Mouse (Mus musculus): ENCODE data around the gene Efnb2.

Gene Efnb2

DNA sequence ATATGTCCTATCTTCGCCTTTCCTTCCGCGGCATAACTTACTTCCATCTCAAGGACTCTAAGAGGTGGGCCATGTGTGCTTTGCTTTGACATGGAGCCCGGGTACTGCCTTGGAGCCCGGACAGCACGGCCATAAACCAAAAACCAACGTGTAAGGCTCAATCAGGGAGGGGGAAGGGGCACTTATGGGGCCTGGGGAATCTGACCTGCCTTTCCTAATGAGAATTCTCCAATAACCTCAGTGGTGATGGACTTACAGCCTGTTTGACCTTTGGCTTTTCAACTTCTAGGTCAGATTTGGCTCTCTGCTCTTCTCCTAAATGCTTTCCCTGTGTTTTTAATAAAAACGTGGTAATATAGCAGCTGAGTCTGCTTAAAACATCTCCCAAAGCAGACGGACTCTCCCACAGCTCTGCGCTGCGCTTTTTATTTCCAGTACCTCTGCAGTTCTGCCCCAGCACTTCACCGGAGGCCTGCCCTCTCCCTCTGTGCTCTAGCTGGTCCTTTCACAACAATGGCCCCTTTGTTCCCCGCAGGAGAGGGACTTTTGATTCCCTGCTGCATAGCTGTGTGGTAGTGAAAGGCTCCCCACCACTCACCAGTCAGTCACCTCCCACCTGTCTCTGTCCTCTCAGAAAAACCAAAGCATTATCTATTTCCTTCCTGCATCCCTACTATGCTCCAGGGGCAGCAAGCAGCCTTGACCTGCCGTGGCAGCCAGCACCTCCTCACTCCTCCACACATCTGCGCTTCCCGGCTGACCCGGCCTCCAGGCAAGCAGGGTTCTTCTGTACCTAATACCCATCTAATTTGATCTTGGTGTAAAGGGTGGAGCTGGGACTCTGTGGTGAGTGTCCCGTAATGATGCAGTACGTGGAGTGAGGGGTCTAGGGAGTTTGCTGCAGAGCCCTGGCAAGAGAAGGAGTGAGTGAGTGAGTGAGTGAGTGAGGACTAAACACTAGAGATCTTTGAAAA lies 41.5 kb downstream of the Efnb2 start:
- in situ Hi-C loops (cut with MboI, MseI): no loop called here

- in situ Hi-C loops (cut with MboI, MseI): no loop called here
Measured at GRCm38 (mm10) chr8:8613844-8614243, 47.2 kb downstream of the Efnb2 start.

- in situ Hi-C loops (cut with MboI, MseI): no loop called here
Measured at GRCm38 (mm10) chr8:8611928-8612327, 49.1 kb downstream of the Efnb2 start.

GRCm38 (mm10) chr8:8609791-8610190 lies 51.3 kb downstream of the Efnb2 start:
- in situ Hi-C loops (cut with MboI, MseI): no loop called here

DNA sequence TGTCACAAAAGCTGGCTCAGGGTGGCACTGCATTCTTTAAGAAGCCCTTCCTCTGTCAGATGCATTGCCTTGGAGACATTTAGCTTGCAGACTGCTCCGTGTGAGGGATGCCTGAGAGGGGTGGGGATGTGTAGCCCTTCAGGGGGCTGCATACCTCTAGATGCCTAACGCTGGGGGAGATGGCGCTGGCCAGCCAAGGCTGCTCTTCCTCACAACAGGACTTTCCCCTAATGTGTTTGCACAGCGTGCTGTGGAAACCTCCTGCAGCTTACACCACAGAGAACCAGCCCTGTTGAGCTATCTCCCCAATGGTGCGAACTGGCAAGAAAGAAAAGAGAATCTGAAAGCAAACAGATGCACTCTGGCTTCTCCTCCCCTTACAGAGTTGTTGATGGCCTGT lies 51.9 kb downstream of the Efnb2 start:
- in situ Hi-C loops (cut with MboI, MseI): no loop called here

DNA sequence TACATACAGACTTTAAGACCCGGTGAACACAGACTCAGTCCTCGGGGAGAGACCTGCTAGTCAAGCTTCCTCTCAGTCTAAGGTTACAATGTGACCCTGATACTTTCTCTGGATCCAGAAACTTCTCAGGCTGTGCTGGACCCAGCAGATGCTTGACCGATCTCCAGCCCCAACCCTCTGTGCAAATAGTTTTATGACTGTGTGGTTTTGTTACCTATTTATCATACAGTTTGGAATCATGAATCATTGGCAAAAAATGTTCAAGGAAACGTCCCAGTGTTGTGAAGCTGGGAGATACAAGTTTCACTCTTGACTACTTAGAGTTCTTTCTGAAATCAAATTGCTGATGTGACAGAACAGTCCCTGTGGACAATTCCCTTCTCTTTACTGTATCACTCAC lies 55.4 kb downstream of the Efnb2 start:
- in situ Hi-C loops (cut with MboI, MseI): no loop called here

DNA sequence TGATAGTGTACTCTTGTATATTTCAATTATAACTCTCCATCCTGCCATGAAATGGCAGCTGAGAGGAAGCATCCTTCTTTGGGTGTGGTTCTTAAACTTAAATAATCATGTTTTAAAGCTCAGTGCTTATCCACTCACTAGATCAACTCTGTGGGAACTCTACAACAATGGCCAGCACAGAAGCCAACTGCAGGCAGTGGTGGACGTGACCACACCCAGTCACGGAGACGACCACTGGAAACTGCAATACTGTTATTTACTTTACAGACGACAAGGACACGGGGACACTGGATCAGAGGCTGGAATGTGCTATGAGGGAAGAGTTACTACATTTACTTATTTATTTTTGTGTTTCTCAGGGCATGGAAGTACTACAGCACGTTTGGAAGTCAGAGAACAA lies 57.2 kb downstream of the Efnb2 start:
- in situ Hi-C loops (cut with MboI, MseI): no loop called here

- in situ Hi-C loops (cut with MboI, MseI): no loop called here
Measured at GRCm38 (mm10) chr8:8602616-8603461, 58.2 kb downstream of the Efnb2 start.

- in situ Hi-C loops (cut with MboI, MseI): no loop called here
Measured at GRCm38 (mm10) chr8:8599931-8600330, 61.1 kb downstream of the Efnb2 start.

- in situ Hi-C loops (cut with MboI, MseI): no loop called here
Measured at GRCm38 (mm10) chr8:8597434-8597833, 63.6 kb downstream of the Efnb2 start.

GRCm38 (mm10) chr8:8595831-8596611 lies 65.0 kb downstream of the Efnb2 start:
- in situ Hi-C loops (cut with MboI, MseI): no loop called here

DNA sequence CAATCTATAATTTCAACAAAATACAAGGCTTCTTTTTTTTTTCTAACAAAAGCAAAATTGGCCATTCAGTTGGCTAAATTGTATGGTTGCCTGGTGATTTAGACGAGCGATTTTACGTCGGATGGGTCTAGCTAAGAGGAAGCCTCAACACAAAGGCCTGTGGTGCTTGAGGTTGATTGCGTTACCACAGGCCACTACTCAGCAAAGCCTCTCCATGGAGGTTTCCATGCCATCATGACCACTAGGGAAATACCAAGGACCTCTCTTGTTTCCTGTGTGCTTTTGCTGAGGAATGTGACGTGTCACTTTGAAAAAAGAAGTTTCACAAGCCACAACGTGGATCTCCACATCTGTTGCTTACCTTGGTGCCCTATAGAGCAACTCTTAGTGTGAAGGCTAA lies 67.2 kb downstream of the Efnb2 start:
- in situ Hi-C loops (cut with MboI, MseI): no loop called here

GRCm38 (mm10) chr8:8593371-8593770 lies 67.7 kb downstream of the Efnb2 start:
- in situ Hi-C loops (cut with MboI, MseI): no loop called here

DNA sequence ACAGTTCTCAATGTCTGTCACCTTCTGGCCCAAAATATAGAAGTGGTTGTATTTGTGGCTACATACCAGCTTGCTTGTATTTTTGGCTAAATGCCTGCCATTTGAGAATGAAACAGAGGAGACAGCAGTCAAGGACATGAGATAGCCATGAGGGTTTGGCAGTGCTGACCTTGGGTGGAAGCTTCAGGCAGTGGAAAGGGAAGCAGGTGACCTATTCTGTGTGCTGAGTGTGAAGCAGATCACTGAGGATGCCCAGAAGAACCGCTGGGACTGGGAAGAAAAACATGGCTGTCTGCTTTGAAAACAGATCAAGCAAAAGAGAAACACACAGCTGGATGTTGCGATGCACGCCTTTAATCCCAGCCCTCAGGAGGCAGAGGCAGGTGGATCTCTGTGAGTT lies 68.7 kb downstream of the Efnb2 start:
- in situ Hi-C loops (cut with MboI, MseI): no loop called here

- in situ Hi-C loops (cut with MboI, MseI): no loop called here
Measured at GRCm38 (mm10) chr8:8583981-8584377, 77.1 kb downstream of the Efnb2 start.

- in situ Hi-C loops (cut with MboI, MseI): no loop called here
Measured at GRCm38 (mm10) chr8:8583290-8583980, 77.6 kb downstream of the Efnb2 start.

DNA sequence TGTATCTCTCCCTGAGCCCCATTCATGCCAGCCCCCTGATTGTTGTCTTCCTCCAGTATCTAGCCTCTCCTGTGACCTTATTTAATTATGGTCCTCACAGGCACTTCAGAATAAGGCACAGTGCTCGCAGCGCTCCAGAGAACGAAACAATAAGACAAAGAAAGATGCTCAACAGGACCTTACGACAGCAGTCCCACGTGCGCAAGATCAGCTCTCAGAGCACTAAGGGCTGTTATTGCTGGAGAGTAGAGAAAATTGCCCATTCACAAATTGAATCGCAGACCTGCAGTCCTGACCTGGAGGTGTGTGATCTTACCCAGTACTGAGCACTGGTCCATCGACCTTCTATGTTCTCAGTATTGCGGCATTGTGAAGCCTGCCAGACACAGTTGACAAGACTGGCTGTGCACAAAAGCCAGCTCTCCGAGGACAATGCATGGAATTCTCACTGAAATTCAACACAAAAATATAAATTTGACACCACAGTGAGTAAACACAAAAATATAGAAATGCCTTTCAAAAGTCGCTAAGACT lies 83.2 kb downstream of the Efnb2 start:
- in situ Hi-C loops (cut with MboI, MseI): no loop called here

- in situ Hi-C loops (cut with MboI, MseI): no loop called here
Measured at GRCm38 (mm10) chr8:8576833-8577232, 84.2 kb downstream of the Efnb2 start.

DNA sequence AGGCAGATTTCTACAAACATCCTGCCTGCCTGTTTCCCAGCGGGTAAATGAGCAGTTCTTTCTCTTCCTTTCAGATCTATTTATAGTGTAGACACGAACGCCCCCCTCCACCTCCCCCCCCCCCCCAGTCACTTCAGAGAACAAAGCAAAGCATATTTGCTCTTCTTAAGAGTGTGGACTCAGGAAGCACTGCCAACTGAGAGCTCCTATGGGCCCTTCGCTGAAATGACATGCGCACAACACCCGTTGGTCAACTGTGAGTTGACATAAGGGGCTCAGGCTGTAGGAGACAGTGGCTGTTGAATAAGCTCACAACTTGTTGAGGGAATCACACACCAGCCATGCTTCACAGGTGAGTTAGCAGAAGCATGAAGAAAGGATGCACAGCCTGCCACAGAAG lies 84.8 kb downstream of the Efnb2 start:
- in situ Hi-C loops (cut with MboI, MseI): no loop called here

GRCm38 (mm10) chr8:8574521-8575499 lies 86.2 kb downstream of the Efnb2 start:
- in situ Hi-C loops (cut with MboI, MseI): no loop called here
